Mouse (Mus musculus) forebrain, postnatal 0 days (tissue): ENCODE results near the gene Mrpl1. TPM values are rescaled to one million over a fixed set of nuclear protein-coding genes. Genes with fewer than 3 reads are reported as not detected.

Experiments
- ATAC-seq: fragments of 200-750 bp; cut with Nextera tagmentation; 2 replicates; pipeline ENCODE4 v1.8.0; 2017; ENCODE audit warnings: mild to moderate bottlenecking, moderate library complexity
- DNase-seq: peaks from one replicate; pipeline ENCODE4 v3.0.0-alpha.2; 2015
- H3K27ac ChIP-seq: fragments of 300-500 bp; sonication (generic); 2 replicates; pipeline ENCODE4 v1.5.1; 2014; ENCODE audit warnings: low read depth, mild to moderate bottlenecking, antibody characterized with exemption, low read length, moderate library complexity, mixed read lengths
- H3K27me3 ChIP-seq: fragments of 300-500 bp; sonication (generic); 2 replicates; pipeline ENCODE4 v1.6.1; 2014; ENCODE audit warnings: mild to moderate bottlenecking, low read length, mixed read lengths; ENCODE audit not compliant: insufficient read depth
- H3K36me3 ChIP-seq: fragments of 300-500 bp; sonication (generic); 2 replicates; pipeline ENCODE4 v1.6.1; 2014; ENCODE audit warnings: mild to moderate bottlenecking, moderate library complexity; ENCODE audit not compliant: insufficient read depth
- H3K4me1 ChIP-seq: fragments of 300-500 bp; sonication (generic); 2 replicates; pipeline ENCODE4 v1.6.1; 2014; ENCODE audit warnings: antibody characterized with exemption; ENCODE audit not compliant: insufficient read depth
- H3K4me2 ChIP-seq: fragments of 300-500 bp; sonication (generic); 2 replicates; pipeline ENCODE4 v1.6.1; 2014; ENCODE audit warnings: low read depth, mild to moderate bottlenecking, moderate library complexity
- H3K4me3 ChIP-seq: fragments of 300-500 bp; sonication (generic); 2 replicates; pipeline ENCODE4 v1.5.1; 2014; ENCODE audit warnings: low read depth, low read length, mixed read lengths
- H3K9ac ChIP-seq: fragments of 300-500 bp; sonication (generic); 2 replicates; pipeline ENCODE4 v1.6.1; 2014; ENCODE audit warnings: mild to moderate bottlenecking
- H3K9me3 ChIP-seq: fragments of 300-500 bp; sonication (generic); 2 replicates; pipeline ENCODE4 v1.6.1; 2016; ENCODE audit warnings: low read length
- CTCF ChIP-seq: sonication (generic); IDR thresholded peaks from 2 replicates; pipeline ENCODE4 v1.5.1; 2016; ENCODE audit warnings: antibody characterized with exemption, control low read depth, low read depth
- WGBS: fragments of 180-500 bp; shearing (Covaris S2); extraction: QIAGEN DNeasy Blood & Tissue Kit; methylation state at CpG from one replicate; pipeline ENCODE4 v1.1.7; 2014; 5-methylcytosine and 5-hydroxymethylcytosine counted together
- polyA plus RNA-seq: library from polyadenylated mRNA; unstranded; fragments of >200 nt; fragmentation: Nextera tagmentation; extraction: Ambion mirVana; gene quantifications from 2 replicates; pipeline ENCODE4 v1.2.1, GENCODE M21; 2015
- total RNA-seq: library from RNA; depleted of rRNA; stranded (reverse); fragments of >200 nt; gene quantifications from 2 replicates; pipeline ENCODE4 v1.2.3, GENCODE M21; 2014

Mrpl1 gene
- total and polyA plus RNA-seq, 2 experiments from 2014 or later, result 11.8 to 21.8 TPM

- Histone ChIP-seq H3K27ac (no peak overlapping the region), H3K9ac (no peak overlapping the region), H3K27me3 (no peaks in the 10 kb centered on the region), H3K9me3 (no peaks in the 10 kb centered on the region), H3K4me1 (peaks cover 7% of the 10 kb centered on the region), H3K4me3 (no peak overlapping the region), H3K4me2 (no peak overlapping the region), H3K36me3 (no peaks in the 10 kb centered on the region)
- TF ChIP-seq CTCF, result no peak
- 64% methylated on average over 2 of the region's 2 CpGs for WGBS
- ATAC-seq (no peak), DNase-seq (no peak)
Observed at GRCm38 (mm10) chr5:96207531-96207930, 1.8 kb upstream of the Mrpl1 start.

GRCm38 (mm10) chr5:96208543-96208942, 750 bp upstream of the Mrpl1 start:
- DNase-seq (no peak), ATAC-seq (no peak)
- no peak overlapping the region for H3K9ac ChIP-seq
- H3K4me3 ChIP-seq, result no peak overlapping the region
- H3K27ac ChIP-seq, result no peak overlapping the region
- H3K4me2 ChIP-seq, result no peak overlapping the region
- 69% methylated on average over 4 of the region's 4 CpGs for WGBS
- no peak for TF ChIP-seq CTCF
- H3K4me1 ChIP-seq, result peaks cover 7% of the 10 kb centered on the region
- no peaks in the 10 kb centered on the region for H3K9me3 ChIP-seq
- H3K27me3 ChIP-seq, result no peaks in the 10 kb centered on the region
- no peaks in the 10 kb centered on the region for H3K36me3 ChIP-seq

- Histone ChIP-seq H3K4me1 (peaks cover 7% of the 10 kb centered on the region), H3K27me3 (no peaks in the 10 kb centered on the region), H3K9ac (peak overlapping the region; percentile 68), H3K4me2 (peak overlapping the region; percentile 58), H3K36me3 (peaks cover 7% of the 10 kb centered on the region; the same call in 1 of the 2 replicates), H3K27ac (peak overlapping the region; percentile 54), H3K9me3 (no peaks in the 10 kb centered on the region), H3K4me3 (peak overlapping the region; percentile 74)
- under 1% methylated on average over 35 of the region's 35 CpGs for WGBS
- ATAC-seq (peak; percentile 99), DNase-seq (peak; percentile 95)
- TF ChIP-seq CTCF, result no peak
Observed at GRCm38 (mm10) chr5:96209916-96210583, 757 bp downstream of the Mrpl1 start.

GRCm38 (mm10) chr5:96218648-96219047, 9.4 kb downstream of the Mrpl1 start:
- DNase-seq (no peak), ATAC-seq (no peak)
- H3K27ac ChIP-seq, result no peak overlapping the region
- peaks cover 6% of the 10 kb centered on the region; the same call in 1 of the 2 replicates for H3K36me3 ChIP-seq
- 76% methylated on average over 3 of the region's 3 CpGs for WGBS
- no peaks in the 10 kb centered on the region for H3K27me3 ChIP-seq
- H3K4me1 ChIP-seq, result no peaks in the 10 kb centered on the region
- H3K4me3 ChIP-seq, result no peak overlapping the region
- H3K4me2 ChIP-seq, result no peak overlapping the region
- no peak overlapping the region for H3K9ac ChIP-seq
- H3K9me3 ChIP-seq, result no peaks in the 10 kb centered on the region
- no peak for TF ChIP-seq CTCF

GRCm38 (mm10) chr5:96219512-96219911, 10.2 kb downstream of the Mrpl1 start:
- no peaks in the 10 kb centered on the region for H3K27me3 ChIP-seq
- H3K9me3 ChIP-seq, result no peaks in the 10 kb centered on the region
- no peak overlapping the region for H3K9ac ChIP-seq
- H3K4me2 ChIP-seq, result no peak overlapping the region
- ATAC-seq, result no peak
- 67% methylated on average over 4 of the region's 4 CpGs for WGBS
- no peak for TF ChIP-seq CTCF
- no peak overlapping the region for H3K4me3 ChIP-seq
- H3K36me3 ChIP-seq, result no peaks in the 10 kb centered on the region
- no peak for DNase-seq
- no peak overlapping the region for H3K27ac ChIP-seq
- H3K4me1 ChIP-seq, result no peaks in the 10 kb centered on the region

GRCm38 (mm10) chr5:96221298-96221697, 12.0 kb downstream of the Mrpl1 start:
- no peaks in the 10 kb centered on the region; the same call in 1 of the 2 replicates for H3K36me3 ChIP-seq
- no peak for TF ChIP-seq CTCF
- H3K9ac ChIP-seq, result no peak overlapping the region
- H3K4me2 ChIP-seq, result no peak overlapping the region
- WGBS, result 97% methylated on average over 1 of the region's 1 CpGs
- no peak for ATAC-seq
- DNase-seq, result no peak
- H3K27ac ChIP-seq, result no peak overlapping the region
- H3K4me1 ChIP-seq, result no peaks in the 10 kb centered on the region
- H3K4me3 ChIP-seq, result no peak overlapping the region
- H3K27me3 ChIP-seq, result no peaks in the 10 kb centered on the region
- no peaks in the 10 kb centered on the region for H3K9me3 ChIP-seq

- Histone ChIP-seq H3K27ac (no peak overlapping the region), H3K36me3 (peaks cover 4% of the 10 kb centered on the region; the same call in 1 of the 2 replicates), H3K9ac (no peak overlapping the region), H3K9me3 (no peaks in the 10 kb centered on the region), H3K4me3 (no peak overlapping the region), H3K4me2 (no peak overlapping the region), H3K27me3 (no peaks in the 10 kb centered on the region), H3K4me1 (no peaks in the 10 kb centered on the region)
- no peak for ATAC-seq
- TF ChIP-seq CTCF, result no peak
- no peak for DNase-seq
- 77% methylated on average over 5 of the region's 5 CpGs for WGBS
Observed at GRCm38 (mm10) chr5:96221812-96222585, 12.7 kb downstream of the Mrpl1 start.
